Mouse (Mus musculus) adipocyte (in vitro differentiated cells): ENCODE results near the gene Mettl7b.

Experiments used
- DNase-seq: peaks from one replicate; pipeline ENCODE4 v3.0.0-alpha.2; 2016; ENCODE audit warnings: low spot score

Mettl7b gene

DNA sequence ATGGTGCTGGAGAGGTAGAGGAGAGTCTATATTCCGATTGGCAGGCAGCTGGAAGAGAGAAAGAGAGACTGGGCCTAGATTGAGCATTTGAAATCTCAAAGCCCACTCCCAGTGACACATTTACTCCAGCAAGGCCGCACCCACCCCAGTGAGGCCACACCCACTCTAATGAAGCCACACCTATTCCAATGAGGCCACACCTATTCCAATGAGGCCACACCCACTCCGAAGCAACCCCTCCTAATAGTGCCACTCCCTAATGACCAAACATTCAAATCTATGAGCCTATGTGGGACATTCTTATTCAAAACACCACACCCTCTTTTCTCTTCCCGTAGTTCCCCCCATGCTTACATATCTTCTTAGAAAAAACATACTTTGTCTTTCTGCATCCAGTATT lies 13.3 kb downstream of the Mettl7b start:
- DNase-seq, result no peak

GRCm38 (mm10) chr10:128945675-128946074 lies 15.1 kb downstream of the Mettl7b start:
- peak; percentile 74 for DNase-seq

- no peak for DNase-seq
Measured at GRCm38 (mm10) chr10:128940475-128941061, 20.2 kb downstream of the Mettl7b start.

DNA sequence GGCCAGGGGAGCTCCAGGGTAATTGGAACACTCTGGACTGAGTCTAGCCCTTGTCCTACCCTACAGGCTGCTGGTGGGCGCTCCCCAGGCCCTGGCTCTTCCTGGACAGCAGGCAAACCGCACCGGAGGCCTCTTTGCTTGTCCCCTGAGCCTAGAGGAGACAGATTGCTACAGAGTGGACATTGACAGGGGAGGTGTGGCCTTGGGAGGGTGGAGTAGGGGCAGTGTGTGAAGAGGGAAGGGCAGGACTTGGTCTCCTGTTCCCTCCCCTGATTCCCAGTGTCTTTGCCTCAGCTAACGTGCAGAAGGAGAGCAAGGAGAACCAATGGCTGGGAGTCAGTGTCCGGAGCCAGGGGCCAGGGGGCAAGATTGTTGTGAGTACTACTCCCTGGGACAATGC lies 21.8 kb downstream of the Mettl7b start:
- DNase-seq, result peak; percentile 89

DNA sequence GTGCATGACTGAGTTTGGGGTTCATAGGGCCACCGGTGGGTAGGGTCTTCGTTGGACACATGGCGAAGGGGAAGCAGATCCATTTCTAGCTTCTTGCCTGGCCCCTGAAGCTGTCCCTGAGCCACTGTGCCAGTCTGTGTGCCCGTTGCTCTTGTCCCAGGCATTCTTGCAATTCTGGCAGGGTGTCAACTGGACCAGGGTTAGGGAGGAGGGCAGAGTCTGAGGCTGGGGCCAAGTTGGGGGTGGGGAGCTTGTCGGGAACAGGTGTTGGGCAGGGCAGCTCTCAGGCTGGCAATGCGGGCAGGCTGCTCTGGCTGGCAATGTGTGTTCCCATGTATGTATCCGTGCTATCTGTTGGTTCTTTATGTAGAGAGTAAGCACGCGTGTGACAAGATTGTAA lies 22.3 kb downstream of the Mettl7b start:
- peak; percentile 96 for DNase-seq

DNA sequence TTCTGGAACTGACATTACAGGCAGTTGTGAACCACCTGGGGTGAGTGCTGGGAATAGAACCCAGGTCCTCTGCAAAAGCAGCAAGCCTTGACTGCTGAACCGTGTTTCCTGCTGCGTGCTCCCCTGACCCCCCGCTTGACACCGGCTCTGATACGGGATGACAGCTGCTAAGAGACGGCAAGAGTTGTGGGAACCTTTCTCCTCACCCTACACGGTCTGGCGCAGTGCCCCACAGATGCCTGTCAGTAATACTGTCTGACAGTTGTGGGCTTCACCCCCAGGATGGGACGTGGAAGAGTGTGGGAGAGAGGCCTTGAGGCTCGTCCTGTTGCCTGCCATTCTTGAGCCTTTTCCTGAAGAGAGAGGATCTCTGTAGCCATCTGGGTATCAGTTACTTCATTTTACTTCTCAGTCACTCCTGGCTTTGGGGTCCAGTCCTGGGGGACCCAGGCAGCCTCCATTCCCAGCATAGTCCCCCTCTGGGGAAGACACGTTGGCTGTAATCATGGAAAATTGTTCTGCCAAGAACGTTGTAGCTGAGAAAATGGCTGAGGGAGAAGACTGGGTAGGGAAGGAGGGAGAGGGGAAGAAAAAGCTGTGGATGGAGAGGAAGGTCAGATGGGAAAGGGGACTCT lies 22.9 kb downstream of the Mettl7b start:
- DNase-seq, result no peak

DNA sequence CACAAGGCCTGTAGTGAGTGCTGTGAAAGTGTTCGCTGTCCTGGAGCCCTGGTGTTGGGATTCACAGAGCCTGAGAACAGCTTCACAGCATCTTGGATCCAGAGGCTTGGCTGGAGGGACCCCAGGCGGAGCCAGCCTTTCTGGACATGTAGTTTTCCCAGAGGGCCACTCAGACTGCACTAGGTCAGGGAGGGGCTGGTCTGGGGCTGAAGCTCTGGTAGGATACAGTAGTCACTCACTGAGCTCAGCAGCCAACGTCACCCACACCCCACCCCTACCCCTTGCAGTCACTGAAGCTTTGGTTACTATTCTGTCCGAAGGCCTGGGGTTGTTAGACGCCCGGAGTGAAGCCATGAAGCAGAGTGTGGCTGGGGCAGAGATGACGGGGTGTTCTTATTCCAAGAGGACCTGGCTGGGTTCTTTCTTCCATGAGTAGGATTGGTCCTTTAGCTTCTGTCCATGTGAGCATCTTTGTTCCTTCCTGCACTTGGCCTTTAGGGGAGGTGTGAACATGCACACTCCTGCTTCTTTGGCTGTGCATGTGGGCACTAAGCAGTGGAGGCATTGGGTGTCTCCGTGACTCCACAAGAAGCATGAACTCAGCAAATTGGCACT lies 24.9 kb downstream of the Mettl7b start:
- DNase-seq, result no peak

DNA sequence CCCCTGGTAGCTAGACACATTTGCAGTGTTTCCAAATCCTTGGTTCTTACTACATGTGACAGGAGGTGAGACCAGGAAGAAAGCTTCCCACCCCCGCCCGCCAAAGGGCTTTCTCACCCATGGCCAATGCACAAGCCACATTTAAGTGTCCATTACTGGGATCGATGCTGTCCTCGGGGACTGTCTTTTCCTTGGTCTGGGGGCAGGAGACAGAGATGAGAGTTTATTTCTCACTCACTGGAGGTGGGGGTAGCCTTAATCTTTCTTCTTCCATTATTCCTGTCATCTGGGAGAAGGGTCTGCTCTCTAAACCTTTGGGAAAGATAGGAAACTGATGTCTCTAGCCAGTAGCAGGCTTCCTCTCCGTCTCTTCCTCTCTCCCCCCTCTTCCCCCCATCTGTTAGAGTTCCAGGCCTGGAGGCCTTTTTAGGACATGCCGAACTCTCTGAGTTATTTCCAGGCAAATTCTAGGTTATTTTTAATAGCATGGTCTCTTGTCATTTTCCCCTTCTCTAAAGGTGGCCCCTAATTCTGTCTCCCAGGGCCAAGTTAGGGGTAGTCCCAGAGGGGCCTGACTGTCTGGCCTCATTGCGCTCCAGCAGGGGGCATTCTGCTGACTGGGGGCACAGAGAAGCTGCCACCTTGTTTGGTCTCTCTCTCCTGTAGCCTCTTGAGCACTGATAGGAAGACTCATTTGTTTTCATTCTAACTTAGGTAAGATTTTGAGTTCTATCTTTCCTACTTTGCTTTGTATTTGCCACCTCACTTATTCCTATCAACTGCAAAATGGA lies 25.6 kb downstream of the Mettl7b start:
- no peak for DNase-seq

DNA sequence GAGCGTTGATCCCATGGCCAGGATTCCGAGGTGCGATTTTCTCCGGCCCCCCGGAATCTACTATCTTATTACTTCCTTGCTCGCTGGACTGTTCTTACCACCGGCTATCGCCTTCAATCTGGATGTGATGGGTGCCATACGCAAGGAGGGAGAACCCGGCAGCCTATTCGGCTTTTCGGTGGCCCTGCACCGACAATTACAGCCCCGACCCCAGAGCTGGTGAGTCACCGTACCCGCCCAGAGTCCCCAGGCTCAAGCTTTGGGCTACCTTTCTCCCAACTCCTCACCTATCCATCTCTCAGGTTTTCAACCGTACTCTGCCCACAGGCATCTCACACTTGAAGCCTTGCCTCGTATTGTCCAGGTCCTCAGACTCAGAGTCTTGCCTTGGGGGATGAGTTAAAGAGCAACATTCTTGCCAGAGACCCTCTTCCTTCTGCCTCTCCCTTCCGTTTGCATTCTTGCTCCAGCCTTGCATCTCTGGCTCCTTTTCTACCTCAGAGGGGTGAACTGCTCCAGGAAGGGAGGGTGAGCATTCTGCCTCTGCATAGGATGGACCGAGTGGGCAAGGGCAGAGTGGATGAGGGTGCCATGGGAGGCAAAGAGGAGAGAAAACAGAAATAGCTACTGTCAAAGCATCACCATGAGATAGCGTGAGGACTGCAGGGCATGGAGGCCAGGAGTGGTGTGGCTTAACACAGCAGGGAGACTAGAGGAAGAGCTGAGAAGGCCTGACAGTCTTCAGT lies 26.6 kb downstream of the Mettl7b start:
- DNase-seq, result no peak

- DNase-seq, result no peak
Measured at GRCm38 (mm10) chr10:128933574-128933973, 27.2 kb downstream of the Mettl7b start, which contains the start of gene Itga7. Itga7 (plus strand) TSS chr10:128933818.

- DNase-seq, result peak; percentile 58
Measured at GRCm38 (mm10) chr10:128931441-128931840, 29.3 kb downstream of the Mettl7b start.

DNA sequence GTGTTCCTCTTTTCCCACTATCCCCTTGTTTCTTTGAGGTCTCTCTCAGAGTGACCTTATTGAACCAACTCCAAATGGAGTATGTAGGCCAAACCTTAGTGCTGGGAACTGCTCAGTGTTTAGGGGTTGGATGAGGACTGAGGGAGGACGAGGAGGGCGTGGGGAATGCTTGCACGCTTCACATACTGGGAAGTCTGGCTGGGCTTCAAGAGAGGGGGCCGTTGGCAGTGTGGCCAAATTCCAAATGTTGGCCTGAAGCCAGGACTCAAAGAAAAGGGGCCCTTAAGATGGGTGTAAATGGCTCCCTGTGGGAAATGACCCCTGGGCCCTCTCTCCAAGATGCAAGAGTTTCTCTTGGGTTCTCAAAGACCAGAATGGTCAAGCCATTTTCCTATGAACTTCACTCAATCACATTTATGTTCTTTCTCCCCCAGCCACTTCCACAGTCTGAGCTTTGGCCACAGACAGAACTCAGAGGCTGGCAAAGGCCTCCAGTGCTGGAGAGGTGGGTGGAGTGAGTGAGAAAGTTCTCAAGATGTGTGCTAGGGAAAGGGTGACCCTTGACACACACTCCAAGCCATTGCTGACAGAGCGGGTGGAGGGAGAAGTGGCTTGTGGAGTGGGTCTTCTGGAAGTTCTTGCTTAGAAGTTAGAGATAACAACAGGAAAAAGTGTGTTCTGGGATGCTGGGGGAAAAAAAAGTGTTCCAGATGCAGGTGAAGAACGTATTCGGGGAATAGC lies 31.0 kb downstream of the Mettl7b start:
- peak; percentile 82 for DNase-seq

DNA sequence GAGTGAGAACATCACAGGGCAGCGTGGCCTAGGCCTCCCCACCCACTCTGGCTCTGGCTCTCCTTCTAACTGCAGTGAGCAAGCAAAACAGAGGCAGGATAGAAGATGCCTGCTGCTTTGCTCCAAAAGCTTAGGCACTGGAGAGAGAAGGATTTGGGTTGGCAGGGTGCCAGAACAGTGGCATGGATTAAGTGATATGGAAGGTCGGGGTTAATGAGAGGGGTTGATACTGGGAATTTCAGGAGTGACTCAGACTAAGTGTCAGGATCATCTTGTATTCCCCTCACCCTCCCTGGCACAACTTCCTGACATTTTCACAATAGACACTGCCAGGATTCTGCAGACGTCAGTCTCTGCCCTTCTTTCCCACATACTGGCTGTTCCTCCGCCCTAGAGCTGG lies 32.4 kb downstream of the Mettl7b start:
- peak; percentile 91 for DNase-seq

DNA sequence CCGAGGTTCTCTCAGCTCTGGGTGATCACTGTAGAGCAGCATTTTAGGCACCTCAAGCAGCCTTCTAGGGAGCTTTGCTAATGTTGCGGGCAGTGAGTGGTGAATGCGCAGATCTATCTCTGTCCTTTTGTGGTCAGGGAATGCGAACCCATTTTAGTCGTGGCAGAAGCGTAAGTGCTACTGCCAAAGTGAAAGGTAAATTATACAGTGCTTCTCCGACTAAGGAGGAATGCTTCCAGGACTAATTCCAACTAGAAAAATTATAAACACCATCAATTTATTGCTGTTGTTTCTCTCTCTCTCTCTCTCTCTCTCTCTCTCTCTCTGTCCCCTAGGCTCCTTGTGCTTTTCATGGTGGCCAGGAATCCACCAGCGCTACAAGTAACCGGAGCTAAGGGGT lies 36.9 kb downstream of the Mettl7b start, which contains the start of gene Bloc1s1:
TSS of gene Bloc1s1 (minus strand) at position 101 of the 400 bp plus-strand sequence.
- DNase-seq, result peak; percentile 34

GRCm38 (mm10) chr10:128923013-128923691 lies 37.6 kb downstream of the Mettl7b start:
- peak; percentile 98 for DNase-seq

GRCm38 (mm10) chr10:128922822-128923012 lies 38.1 kb downstream of the Mettl7b start, which contains the start of gene Rdh5:
Rdh5 (minus strand) TSS chr10:128922888.
- no peak for DNase-seq

GRCm38 (mm10) chr10:128921883-128922821 lies 38.6 kb downstream of the Mettl7b start:
- peak; percentile 82 for DNase-seq

- peak; percentile 58 for DNase-seq
Measured at GRCm38 (mm10) chr10:128921251-128921650, 39.5 kb downstream of the Mettl7b start.

- DNase-seq, result peak; percentile 93
Measured at GRCm38 (mm10) chr10:128920736-128921161, 40.0 kb downstream of the Mettl7b start.

GRCm38 (mm10) chr10:128919966-128920365 lies 40.8 kb downstream of the Mettl7b start:
- DNase-seq, result no peak
